Mouse (Mus musculus): ENCODE data around the gene Nell2.

- TF ChIP-seq CTCF (IDR thresholded peaks at IDR 0.05; ENCODE audit: low read depth) (no peak), EP300 (IDR thresholded peaks at IDR 0.05; ENCODE audit: low read depth) (no peak)
Measured at GRCm38 (mm10) chr15:95390347-95390746, 138.0 kb downstream of the Nell2 start.

Measured in heart, postnatal 0 days (tissue).